Mouse (Mus musculus): ENCODE results near the gene Chrnb4. TPM values are rescaled to one million over a fixed set of nuclear protein-coding genes. Genes with fewer than 3 reads are reported as not detected.

Chrnb4 gene
- total and polyA plus RNA-seq, 3 experiments = 0.13 to 0.23 TPM; not detected in 1

DNA sequence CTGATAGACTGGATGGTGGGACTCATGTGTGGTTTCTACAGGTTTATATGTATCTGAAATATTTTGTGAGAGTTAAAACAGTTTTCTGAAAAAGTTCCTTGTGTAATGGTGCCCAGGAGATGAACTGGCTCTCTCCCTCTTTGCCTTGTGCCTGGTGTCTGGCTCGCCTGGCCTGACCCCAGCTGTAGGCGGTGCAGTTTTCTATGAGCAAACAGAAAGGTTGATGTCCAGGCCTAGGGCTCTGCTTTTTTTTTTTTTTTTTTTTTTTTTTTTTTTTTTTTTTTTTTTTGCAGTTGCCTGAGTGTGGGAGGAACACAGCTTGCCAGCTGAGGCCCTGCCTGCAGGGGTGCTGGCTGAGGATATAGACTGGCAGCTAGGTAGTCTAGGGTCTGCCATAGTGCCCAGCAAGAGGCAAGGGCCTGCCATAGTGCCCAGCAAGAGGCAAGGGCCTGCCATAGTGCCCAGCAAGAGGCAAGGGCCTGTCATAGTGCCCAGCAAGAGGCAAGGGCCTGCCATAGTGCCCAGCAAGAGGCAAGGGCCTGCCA, 6.9 kb upstream of the Chrnb4 start:
- Histone ChIP-seq H3K27me3 (replicated peaks) (no peaks in the 10 kb centered on the region), H3K27ac (ENCODE audit: insufficient read depth, low read depth) (no peak overlapping the region), H3K4me2 (ENCODE audit: insufficient read depth, low read depth, poor library complexity, severe bottlenecking) (no peak overlapping the region), H3K9ac (ENCODE audit: insufficient read depth, low read depth) (no peak overlapping the region), H3K36me3 (replicated peaks in 1 of 2; ENCODE audit: control insufficient read depth in 1 of 2, insufficient read depth in 1 of 2, low read length in 1 of 2) (no peaks in the 10 kb centered on the region), H3K79me2 (replicated peaks; ENCODE audit: control insufficient read depth, extremely low read depth, insufficient read depth, poor library complexity, severe bottlenecking) (no peaks in the 10 kb centered on the region), H3K4me3 (replicated peaks in 1 of 3; ENCODE audit: low read depth in 2 of 3, low read length in 2 of 3, poor library complexity in 1 of 3) (no peak overlapping the region), H3K9me3 (replicated peaks; ENCODE audit: low read length) (no peaks in the 10 kb centered on the region), H3K4me1 (ENCODE audit: control insufficient read depth in 1 of 2, insufficient read depth in 2 of 2) (peaks cover 0 to 7% of the 10 kb centered on the region in 2 experiments; a peak in 2 of 4 replicates)
- no peak for DNase-seq (ENCODE audit: extremely low read depth)
- in situ Hi-C loops (cut with MboI; ENCODE audit: low pct_ligation_motif_present, low pct_unique_long_range_greater_than_20kb, low sequenced_read_pairs) = no loop called here
- TF ChIP-seq ZNF384 (IDR thresholded peaks at IDR 0.05; ENCODE audit: low read depth, low read length) (peak; percentile 44), EP300 (IDR thresholded peaks at IDR 0.05; ENCODE audit: low read length) (no peak), USF2 (conservative IDR thresholded peaks at IDR 0.05; ENCODE audit: low read depth, low read length) (no peak), MYC (IDR thresholded peaks at IDR 0.05; ENCODE audit: low read depth, low read length) (no peak), MEF2A (IDR thresholded peaks at IDR 0.05; ENCODE audit: borderline replicate concordance, low read depth, low read length) (no peak), IRF4 (IDR thresholded peaks at IDR 0.05; ENCODE audit: low read depth, low read length) (no peak)
- dilution Hi-C loops (cut with MboI; ENCODE audit: extremely low pct_ligation_motif_present, extremely low pct_unique_long_range_greater_than_20kb, low sequenced_read_pairs) = no loop called here

DNA sequence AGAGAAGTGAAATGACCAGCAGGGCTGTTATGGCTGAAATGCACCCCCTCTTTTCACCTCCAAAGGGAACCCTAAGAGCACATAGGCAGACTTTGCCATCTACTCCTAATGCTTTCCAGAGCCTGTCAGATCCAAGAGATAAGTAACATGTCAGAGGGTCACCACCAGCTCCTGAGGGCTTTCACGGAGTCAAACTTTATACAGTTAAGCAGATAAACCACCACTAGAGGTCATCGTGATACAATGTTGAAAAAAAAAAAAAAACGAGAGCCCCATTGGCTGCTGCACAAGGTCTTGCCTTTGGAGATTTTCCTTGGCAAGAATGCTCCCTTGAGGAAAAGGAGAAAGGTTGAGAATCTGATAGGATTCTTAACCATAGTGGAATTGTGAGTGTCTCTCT, 1.8 kb downstream of the Chrnb4 start:
- Histone ChIP-seq H3K27me3 (replicated peaks) (no peaks in the 10 kb centered on the region), H3K4me1 (ENCODE audit: control insufficient read depth in 1 of 2, insufficient read depth in 2 of 2) (peaks cover 0 to 14% of the 10 kb centered on the region in 2 experiments; a peak in 2 of 4 replicates), H3K36me3 (replicated peaks in 1 of 2; ENCODE audit: control insufficient read depth in 1 of 2, insufficient read depth in 1 of 2, low read length in 1 of 2) (no peaks in the 10 kb centered on the region), H3K9ac (ENCODE audit: insufficient read depth, low read depth) (no peak overlapping the region), H3K4me3 (replicated peaks in 1 of 3; ENCODE audit: low read depth in 2 of 3, low read length in 2 of 3, poor library complexity in 1 of 3) (no peak overlapping the region), H3K27ac (ENCODE audit: insufficient read depth, low read depth) (no peak overlapping the region), H3K79me2 (replicated peaks; ENCODE audit: control insufficient read depth, extremely low read depth, insufficient read depth, poor library complexity, severe bottlenecking) (no peaks in the 10 kb centered on the region), H3K9me3 (replicated peaks; ENCODE audit: low read length) (no peaks in the 10 kb centered on the region), H3K4me2 (ENCODE audit: insufficient read depth, low read depth, poor library complexity, severe bottlenecking) (no peak overlapping the region)
- in situ Hi-C loops (cut with MboI; ENCODE audit: low pct_ligation_motif_present, low pct_unique_long_range_greater_than_20kb, low sequenced_read_pairs) = loop anchor here (5.0 to 25.0 kb wide), 2 partner anchors 51 to 241 kb away; no protein-coding TSS in a partner anchor
- dilution Hi-C loops (cut with MboI; ENCODE audit: extremely low pct_ligation_motif_present, extremely low pct_unique_long_range_greater_than_20kb, low sequenced_read_pairs) = no loop called here
- no peak for TF ChIP-seq BHLHE40 (IDR thresholded peaks at IDR 0.05; ENCODE audit: low read depth, low read length)
- peak; percentile 25 to 78; a peak in 3 of 4 replicates for TF ChIP-seq CTCF (conservative IDR thresholded peaks at IDR 0.05 in 1 of 2, IDR thresholded peaks at IDR 0.05 in 1 of 2; ENCODE audit: low read depth in 2 of 2, low read length in 2 of 2)
- TF ChIP-seq IRF4 (IDR thresholded peaks at IDR 0.05; ENCODE audit: low read depth, low read length) = no peak
- no peak for TF ChIP-seq JUND (conservative IDR thresholded peaks at IDR 0.05; ENCODE audit: low read depth, low read length)
- TF ChIP-seq USF1 (IDR thresholded peaks at IDR 0.05; ENCODE audit: low read depth, low read length) = no peak
- no peak for TF ChIP-seq CHD2 (IDR thresholded peaks at IDR 0.05; ENCODE audit: low read length)
- peak; percentile 71 for TF ChIP-seq RAD21 (IDR thresholded peaks at IDR 0.05; ENCODE audit: low read depth, low read length)
- TF ChIP-seq TBP (conservative IDR thresholded peaks at IDR 0.05; ENCODE audit: low read depth, low read length) = no peak
- TF ChIP-seq ZKSCAN1 (IDR thresholded peaks at IDR 0.05; ENCODE audit: borderline replicate concordance, low read depth, low read length) = no peak
- no peak for TF ChIP-seq PAX5 (IDR thresholded peaks at IDR 0.05; ENCODE audit: low read length)
- peak; percentile 21; the same call in 1 of the 2 replicates for TF ChIP-seq ZC3H11A (IDR thresholded peaks at IDR 0.05; ENCODE audit: low read depth, low read length)
- TF ChIP-seq MYC (IDR thresholded peaks at IDR 0.05; ENCODE audit: low read depth, low read length) = 0 out of 2 replicates have a peak, but pooled peaks have one; percentile 24
- no peak for TF ChIP-seq POLR2AphosphoS2 (IDR thresholded peaks at IDR 0.05; ENCODE audit: low read depth, low read length)
- TF ChIP-seq MEF2A (IDR thresholded peaks at IDR 0.05; ENCODE audit: borderline replicate concordance, low read depth, low read length) = no peak
- no peak for TF ChIP-seq TCF12 (IDR thresholded peaks at IDR 0.05; ENCODE audit: low read depth, low read length)
- no peak for TF ChIP-seq E2F4 (IDR thresholded peaks at IDR 0.05; ENCODE audit: insufficient replicate concordance, low read depth, low read length)
- no peak for TF ChIP-seq GABPA (IDR thresholded peaks at IDR 0.05; ENCODE audit: insufficient replicate concordance, low read depth, low read length)
- TF ChIP-seq MAFK (IDR thresholded peaks at IDR 0.05; ENCODE audit: insufficient replicate concordance, low read length) = no peak
- TF ChIP-seq MAZ (IDR thresholded peaks at IDR 0.05; ENCODE audit: low read depth, low read length) = no peak
- TF ChIP-seq EP300 (IDR thresholded peaks at IDR 0.05; ENCODE audit: low read length) = no peak
- TF ChIP-seq SMC3 (IDR thresholded peaks at IDR 0.05; ENCODE audit: low read depth, low read length) = peak; percentile 84
- peak; percentile 99 for TF ChIP-seq ZNF384 (IDR thresholded peaks at IDR 0.05; ENCODE audit: low read depth, low read length)
- DNase-seq (ENCODE audit: extremely low read depth) = peak; percentile 37

Measured in CH12.LX (cell line).